Mouse (Mus musculus): ENCODE measurements around the gene Ssh3.

DNA sequence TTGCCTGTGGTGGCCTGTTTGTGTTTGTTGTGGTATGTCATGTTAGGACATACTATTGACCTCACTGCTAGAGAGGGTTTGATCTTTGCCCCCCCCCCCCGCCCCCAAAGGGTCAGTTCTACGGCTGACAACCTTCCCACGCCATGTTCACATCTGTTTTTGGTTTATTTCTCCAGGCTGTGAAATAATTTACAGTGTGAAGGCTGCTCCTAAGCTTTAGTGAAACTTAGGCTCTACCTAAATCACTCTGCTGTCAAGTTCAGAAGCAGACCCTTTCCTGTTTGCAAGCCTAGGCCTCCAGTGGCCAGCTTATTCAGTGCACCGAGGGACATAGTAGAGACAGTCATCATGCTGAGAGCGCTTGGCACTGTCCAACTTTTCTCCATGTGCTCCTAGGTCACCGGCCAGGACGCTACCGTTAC is 28.7 kb downstream of the Ssh3 start:
- TF ChIP-seq GATA1 (IDR thresholded peaks at IDR 0.05; ENCODE audit: low read length): no peak
- no peak for TF ChIP-seq TAL1 (IDR thresholded peaks at IDR 0.05; ENCODE audit: low read length)
